Mouse (Mus musculus) embryonic stem cell, embryonic (primary cell): Measurements from ENCODE around the gene Arl3.

Experiments
- CTCF ChIA-PET, 4 experiments: fragments of 300-600 bp in 2 of 4; fragments of 350-600 bp in 2 of 4; sonication (Branson Sonifier 250); formaldehyde crosslinking; loops; one replicate each; lab custom pipeline; 2022; ENCODE audit warnings: inconsistent platforms in 2 of 4; lab: Charles Lee
- POLR2A ChIA-PET, 4 experiments: fragments of 300-600 bp in 2 of 4; fragments of 350-600 bp in 2 of 4; sonication (Branson Sonifier 250); formaldehyde crosslinking; loops; one replicate each; lab custom pipeline; 2022; ENCODE audit warnings: antibody characterized with exemption in 4 of 4, inconsistent platforms in 1 of 4; lab: Charles Lee

Gene Arl3

DNA sequence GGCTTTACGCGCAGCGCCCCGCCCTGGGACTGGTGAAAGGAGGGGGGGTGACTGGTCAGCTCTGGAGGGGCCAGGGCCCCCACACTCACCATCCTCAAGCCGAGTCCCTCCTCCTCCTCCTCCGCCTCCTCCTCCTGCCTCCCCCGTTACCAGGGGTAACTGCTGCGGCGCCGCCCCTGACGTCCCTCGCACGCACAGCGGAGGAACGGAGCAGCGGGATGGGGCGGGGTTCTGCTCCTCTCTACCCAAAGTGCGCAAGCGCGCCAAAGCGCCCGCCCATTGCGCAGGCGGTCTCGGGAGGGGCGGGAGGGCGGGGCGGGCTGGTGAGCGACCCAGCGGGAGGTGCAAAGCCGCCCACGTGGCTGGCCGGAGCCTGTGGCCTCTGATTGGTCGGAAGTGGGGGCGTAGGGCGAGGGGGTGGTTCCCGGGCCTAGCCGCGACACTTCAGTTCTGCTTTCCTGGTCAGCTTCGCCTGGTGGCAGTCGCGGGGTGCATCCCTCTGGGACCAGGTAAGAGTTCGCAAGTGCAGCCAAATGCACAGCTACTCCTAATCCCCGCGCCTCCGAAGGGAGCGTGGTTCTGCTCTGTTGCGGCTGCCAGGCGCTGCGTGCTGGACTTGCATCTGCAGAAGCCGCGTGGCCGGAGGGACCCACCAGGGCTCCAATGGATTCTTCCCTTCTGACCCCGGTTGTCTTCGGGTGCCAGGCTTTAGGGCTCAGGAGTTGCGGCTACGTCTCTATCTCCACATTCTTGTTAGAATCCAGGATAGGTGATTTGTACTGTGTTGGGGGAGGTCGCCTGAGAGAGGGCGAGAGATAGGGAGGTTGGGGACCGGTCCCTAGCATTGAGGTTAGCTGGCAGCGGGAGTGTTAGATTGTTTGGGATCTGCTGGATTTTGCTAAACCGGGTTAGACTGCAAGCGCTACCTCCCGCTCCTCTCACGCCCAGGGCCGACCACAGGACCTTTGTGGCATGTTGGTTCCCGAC is at the start of gene Arl3, which contains the start of gene Sfxn2:
Gene Arl3, minus strand, starts transcription at position 248 of the 987 bp plus-strand sequence.
Gene Sfxn2, plus strand, starts transcription at position 415 of the 987 bp plus-strand sequence.
- ChIA-PET POLR2A (interaction anchor here in 3 of 4 experiments (0.5 to 7.0 kb wide), 48 partner anchors 8 to 1235 kb away, joined by 3 to 43 read pairs (median 4); partner anchors contain the start of genes Wbp1l (in 3 of the 3), Cnnm2 (in 1 of the 3), Cyp17a1 (in 1 of the 3) and Sufu (in 1 of the 3)), CTCF (interaction anchor here (0.6 to 2.9 kb wide), 16 partner anchors 10 to 303 kb away, joined by 3 to 14 read pairs (median 4); partner anchors contain the start of gene Wbp1l (in 1 of the 4))

DNA sequence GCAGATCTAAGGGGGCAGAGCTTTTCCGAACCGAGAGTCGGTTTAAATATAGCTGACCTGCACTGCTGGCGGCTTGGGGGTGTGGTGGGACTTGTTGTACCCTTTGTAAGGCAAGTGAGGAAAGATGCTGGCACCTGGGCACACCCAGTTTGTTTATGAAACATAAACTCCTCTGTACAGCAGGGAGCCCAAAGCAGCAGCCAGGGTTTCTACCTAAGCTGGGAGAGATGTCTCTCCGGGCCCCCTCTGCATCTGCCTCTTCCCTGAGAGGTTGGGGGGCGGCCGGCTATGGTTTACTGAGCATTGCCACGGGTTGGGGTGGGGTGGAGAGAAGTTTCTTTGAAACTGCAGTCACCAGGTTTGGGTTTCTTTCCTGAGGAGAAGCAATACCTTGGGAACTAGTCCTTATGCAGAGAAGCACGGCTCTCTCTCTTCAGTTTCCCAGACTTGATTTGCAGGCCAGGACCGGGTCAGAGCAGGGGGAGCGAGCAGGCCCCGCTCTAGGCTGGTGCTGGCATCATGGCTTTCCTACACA is 49.7 kb upstream of the Arl3 start:
- ChIA-PET CTCF (interaction anchor here (0.6 to 1.5 kb wide), 7 partner anchors 14 to 1260 kb away, joined by 3 to 18 read pairs (median 3); no protein-coding TSS in a partner anchor), POLR2A (interaction anchor here in 2 of 4 experiments (0.6 to 10.2 kb wide), 15 partner anchors 8 to 103 kb away, joined by 3 to 48 read pairs (median 4); partner anchors contain the start of gene Borcs7 (in 2 of the 2))

DNA sequence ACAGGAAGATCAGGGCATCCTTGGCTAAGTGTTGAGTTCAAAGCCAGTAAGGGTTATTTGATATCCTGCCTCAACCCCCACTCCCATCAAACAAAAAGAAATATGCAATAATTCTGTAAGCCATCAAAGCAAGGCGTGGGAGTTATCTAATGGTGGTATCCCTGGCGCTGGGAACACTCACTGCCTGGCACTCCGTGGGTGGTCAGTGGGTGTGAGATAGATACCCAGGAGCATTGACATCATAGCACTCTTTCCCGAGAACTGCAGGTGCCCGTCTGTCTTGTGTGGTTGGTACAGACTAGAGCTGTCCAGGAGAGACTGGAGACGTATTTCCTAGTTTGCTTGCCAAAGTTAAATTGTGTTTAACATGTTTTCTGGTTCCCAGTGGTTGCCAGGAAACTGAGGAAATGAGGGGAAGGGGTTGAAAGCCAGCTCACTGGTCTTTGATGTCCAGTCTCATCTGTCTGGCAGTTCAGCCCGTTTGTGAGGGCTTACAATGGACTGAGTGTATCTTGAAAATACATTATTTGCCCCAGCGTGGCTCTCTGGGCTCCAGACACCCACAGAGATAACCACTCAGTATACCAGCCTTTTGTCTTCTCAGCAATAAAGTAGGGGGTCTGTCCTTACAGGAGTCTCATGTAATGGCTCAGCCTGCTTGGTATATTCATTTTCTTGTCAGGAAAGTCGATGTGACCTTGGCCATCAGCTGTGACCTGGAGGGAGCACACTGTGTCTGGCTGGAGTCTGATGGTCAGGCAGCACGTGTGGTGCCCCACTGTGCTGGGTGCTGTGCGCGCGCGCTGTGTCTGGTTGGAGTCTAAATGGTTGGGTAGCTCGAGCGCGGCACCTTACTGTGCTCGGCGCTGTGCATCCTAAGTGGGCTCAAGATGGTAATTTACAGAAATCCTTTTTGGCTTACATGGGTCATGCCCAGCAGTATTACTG is 48.5 kb upstream of the Arl3 start:
- CTCF ChIA-PET = interaction anchor here in 3 of 4 experiments (0.5 to 1.1 kb wide), 5 partner anchors 12 to 1261 kb away, joined by 3 to 18 read pairs (median 4); no protein-coding TSS in a partner anchor
- POLR2A ChIA-PET = interaction anchor here in 3 of 4 experiments (0.5 to 10.2 kb wide), 14 partner anchors 9 to 533 kb away, joined by 3 to 48 read pairs (median 4); partner anchors contain the start of gene Borcs7 (in 2 of the 3)

GRCm38 (mm10) chr19:46620016-46620808 is 47.2 kb upstream of the Arl3 start:
- CTCF ChIA-PET = interaction anchor here in 1 of 4 experiments (0.8 kb wide), 1 partner anchor 13 kb away, joined by 3 read pairs; no protein-coding TSS in a partner anchor
- POLR2A ChIA-PET = interaction anchor here in 2 of 4 experiments (0.6 to 10.2 kb wide), 8 partner anchors 9 to 352 kb away, joined by 3 to 48 read pairs (median 4); partner anchors contain the start of gene Wbp1l (in 1 of the 2)

DNA sequence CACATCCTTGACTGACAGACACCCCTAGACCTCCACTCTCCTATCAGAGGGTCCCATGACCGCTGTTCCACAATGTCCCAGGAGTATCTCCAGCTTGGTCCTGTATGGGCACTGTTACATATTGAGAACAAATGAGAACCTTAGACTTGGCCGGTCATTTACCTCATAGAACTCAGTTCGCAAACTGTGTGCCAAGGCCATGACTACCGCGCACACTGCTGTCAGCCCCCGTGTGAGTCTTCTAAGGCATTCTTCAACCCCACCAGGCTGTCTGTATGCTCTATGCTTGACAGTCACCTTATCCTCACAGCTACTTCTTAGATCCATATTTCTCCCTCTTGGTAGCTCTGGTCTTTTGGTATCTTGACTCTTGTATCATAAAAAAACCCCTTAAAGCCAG is 46.5 kb upstream of the Arl3 start:
- POLR2A ChIA-PET = interaction anchor here in 3 of 4 experiments (0.6 to 10.2 kb wide), 11 partner anchors 10 to 119 kb away, joined by 3 to 48 read pairs (median 4); partner anchors contain the start of gene Wbp1l (in 1 of the 3)
- CTCF ChIA-PET = interaction anchor here in 3 of 4 experiments (0.6 to 0.9 kb wide), 3 partner anchors 12 to 34 kb away, joined by 3 to 6 read pairs (median 3); no protein-coding TSS in a partner anchor

DNA sequence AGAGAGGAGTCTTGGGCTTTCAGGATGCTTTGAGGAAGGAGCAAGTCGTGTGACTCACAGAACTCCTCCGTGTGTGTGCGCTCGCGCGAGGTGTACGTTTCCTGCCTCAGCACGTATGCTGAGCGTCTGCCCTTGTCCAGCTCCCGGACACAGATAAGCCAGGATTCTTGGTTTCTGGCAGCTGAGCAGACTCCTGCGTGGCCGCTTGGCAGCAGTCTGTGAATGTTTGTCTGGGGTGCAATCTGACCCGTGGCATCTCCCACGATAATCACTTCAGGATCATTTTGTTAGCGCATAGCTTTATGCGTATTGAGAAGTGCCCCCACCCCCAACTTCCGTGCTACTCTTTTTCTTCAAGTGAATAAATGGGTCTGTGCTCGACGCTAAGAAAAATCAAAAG is 46.0 kb upstream of the Arl3 start:
- POLR2A ChIA-PET = interaction anchor here (0.6 to 10.2 kb wide), 16 partner anchors 9 to 183 kb away, joined by 3 to 48 read pairs (median 4); partner anchors contain the start of genes Wbp1l (in 2 of the 4), Arl3 (in 1 of the 4) and Sfxn2 (in 1 of the 4)
- CTCF ChIA-PET = interaction anchor here in 3 of 4 experiments (0.6 to 1.3 kb wide), 4 partner anchors 19 to 34 kb away, joined by 3 to 6 read pairs (median 3); no protein-coding TSS in a partner anchor

- ChIA-PET CTCF (interaction anchor here in 3 of 4 experiments (0.6 to 3.1 kb wide), 5 partner anchors 10 to 544 kb away, joined by 3 to 7 read pairs (median 3); no protein-coding TSS in a partner anchor), POLR2A (interaction anchor here (0.6 to 10.2 kb wide), 16 partner anchors 9 to 183 kb away, joined by 3 to 48 read pairs (median 4); partner anchors contain the start of genes Wbp1l (in 2 of the 4), Arl3 (in 1 of the 4) and Sfxn2 (in 1 of the 4))
Measured at GRCm38 (mm10) chr19:46618322-46618721, 45.3 kb upstream of the Arl3 start.

- POLR2A ChIA-PET = interaction anchor here in 3 of 4 experiments (0.6 to 10.2 kb wide), 9 partner anchors 8 to 859 kb away, joined by 3 to 48 read pairs (median 9); partner anchors contain the start of gene Wbp1l (in 2 of the 3)
- CTCF ChIA-PET = interaction anchor here in 3 of 4 experiments (0.6 to 3.1 kb wide), 4 partner anchors 9 to 106 kb away, joined by 3 to 10 read pairs (median 6); no protein-coding TSS in a partner anchor
Measured at GRCm38 (mm10) chr19:46617361-46617760, 44.4 kb upstream of the Arl3 start.

GRCm38 (mm10) chr19:46616378-46616777 is 43.4 kb upstream of the Arl3 start:
- POLR2A ChIA-PET = interaction anchor here in 3 of 4 experiments (0.6 to 10.2 kb wide), 12 partner anchors 7 to 467 kb away, joined by 3 to 48 read pairs (median 4); partner anchors contain the start of gene Wbp1l (in 2 of the 3)

GRCm38 (mm10) chr19:46608158-46608557 is 35.2 kb upstream of the Arl3 start:
- ChIA-PET CTCF (interaction anchor here (1.1 to 2.3 kb wide), 10 partner anchors 8 to 212 kb away, joined by 3 to 10 read pairs (median 4); partner anchors contain the start of genes Sufu (in 1 of the 4) and Wbp1l (in 1 of the 4)), POLR2A (interaction anchor here in 2 of 4 experiments (1.0 to 5.8 kb wide), 17 partner anchors 8 to 228 kb away, joined by 3 to 48 read pairs (median 5); partner anchors contain the start of genes Wbp1l (in 2 of the 2), Arl3 (in 1 of the 2) and Sfxn2 (in 1 of the 2))

More at GRCm38 (mm10) chr19:46616378-46616777, 43.4 kb upstream of the Arl3 start:
- CTCF ChIA-PET = interaction anchor here (0.6 to 3.1 kb wide), 10 partner anchors 8 to 389 kb away, joined by 3 to 7 read pairs (median 3); partner anchors contain the start of gene Wbp1l (in 1 of the 4)

DNA sequence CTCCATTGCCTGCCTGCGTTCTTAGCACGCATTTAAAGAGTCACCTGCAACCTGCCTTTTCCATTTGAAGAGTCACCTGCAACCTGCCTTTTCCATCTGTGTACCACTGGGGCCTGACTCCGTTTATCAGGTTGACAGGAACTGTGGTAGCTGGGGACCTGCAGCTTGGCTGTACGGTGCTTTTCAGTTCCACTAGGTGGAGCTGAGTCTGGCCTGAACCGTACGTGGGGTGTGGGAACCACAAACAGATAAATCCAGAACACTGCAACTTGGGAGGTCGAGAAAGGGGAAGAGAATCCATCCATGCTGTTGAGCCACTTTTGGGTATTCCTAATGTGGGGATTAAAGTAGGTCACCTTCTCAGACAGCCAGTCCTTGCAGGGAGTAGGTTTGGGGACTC is 34.4 kb upstream of the Arl3 start:
- CTCF ChIA-PET = interaction anchor here (0.5 to 2.3 kb wide), 26 partner anchors 9 to 472 kb away, joined by 3 to 10 read pairs (median 4); partner anchors contain the start of genes Wbp1l (in 2 of the 4), As3mt (in 1 of the 4) and Sufu (in 1 of the 4)

GRCm38 (mm10) chr19:46606718-46607117 is 33.7 kb upstream of the Arl3 start:
- POLR2A ChIA-PET = interaction anchor here in 3 of 4 experiments (0.5 to 5.8 kb wide), 15 partner anchors 8 to 154 kb away, joined by 3 to 48 read pairs (median 5); partner anchors contain the start of genes Wbp1l (in 2 of the 3), Arl3 (in 1 of the 3) and Sfxn2 (in 1 of the 3)
- CTCF ChIA-PET = interaction anchor here (0.6 to 2.3 kb wide), 17 partner anchors 8 to 471 kb away, joined by 3 to 10 read pairs (median 4); partner anchors contain the start of genes Sufu (in 1 of the 4) and Wbp1l (in 1 of the 4)

More for the DNA sequence above, 34.4 kb upstream of the Arl3 start:
- POLR2A ChIA-PET = interaction anchor here in 3 of 4 experiments (0.5 to 5.8 kb wide), 25 partner anchors 7 to 409 kb away, joined by 3 to 48 read pairs (median 5); partner anchors contain the start of genes Arl3 (in 2 of the 3), Sfxn2 (in 2 of the 3) and Wbp1l (in 2 of the 3)

GRCm38 (mm10) chr19:46602406-46602805 is 29.4 kb upstream of the Arl3 start:
- POLR2A ChIA-PET = interaction anchor here in 1 of 4 experiments (1.0 to 1.5 kb wide), 2 partner anchors 9 to 21 kb away, joined by 3 to 6 read pairs; no protein-coding TSS in a partner anchor
- CTCF ChIA-PET = interaction anchor here in 1 of 4 experiments (0.6 kb wide), 1 partner anchor 79 kb away, joined by 5 read pairs; no protein-coding TSS in a partner anchor

- POLR2A ChIA-PET = interaction anchor here in 2 of 4 experiments (0.6 to 7.2 kb wide), 9 partner anchors 10 to 160 kb away, joined by 3 to 43 read pairs (median 4); partner anchors contain the start of genes Arl3 (in 2 of the 2), Sfxn2 (in 2 of the 2) and Cnnm2 (in 1 of the 2)
- CTCF ChIA-PET = interaction anchor here in 3 of 4 experiments (0.5 to 0.8 kb wide), 4 partner anchors 14 to 63 kb away, joined by 3 to 6 read pairs (median 4); no protein-coding TSS in a partner anchor
Measured at GRCm38 (mm10) chr19:46601491-46601890, 28.5 kb upstream of the Arl3 start.
